Mouse (Mus musculus) CD8-positive naive resting alpha-beta T cell, adult 2 months (primary cell): ENCODE measurements around the gene Fam43a.

Source experiments
- DNase-seq, 2 experiments: peaks; one replicate each; pipeline ENCODE4 v3.0.0; 2022; ENCODE audit warnings: low read depth in 2 of 2, low spot score in 2 of 2

The Fam43a gene

DNA sequence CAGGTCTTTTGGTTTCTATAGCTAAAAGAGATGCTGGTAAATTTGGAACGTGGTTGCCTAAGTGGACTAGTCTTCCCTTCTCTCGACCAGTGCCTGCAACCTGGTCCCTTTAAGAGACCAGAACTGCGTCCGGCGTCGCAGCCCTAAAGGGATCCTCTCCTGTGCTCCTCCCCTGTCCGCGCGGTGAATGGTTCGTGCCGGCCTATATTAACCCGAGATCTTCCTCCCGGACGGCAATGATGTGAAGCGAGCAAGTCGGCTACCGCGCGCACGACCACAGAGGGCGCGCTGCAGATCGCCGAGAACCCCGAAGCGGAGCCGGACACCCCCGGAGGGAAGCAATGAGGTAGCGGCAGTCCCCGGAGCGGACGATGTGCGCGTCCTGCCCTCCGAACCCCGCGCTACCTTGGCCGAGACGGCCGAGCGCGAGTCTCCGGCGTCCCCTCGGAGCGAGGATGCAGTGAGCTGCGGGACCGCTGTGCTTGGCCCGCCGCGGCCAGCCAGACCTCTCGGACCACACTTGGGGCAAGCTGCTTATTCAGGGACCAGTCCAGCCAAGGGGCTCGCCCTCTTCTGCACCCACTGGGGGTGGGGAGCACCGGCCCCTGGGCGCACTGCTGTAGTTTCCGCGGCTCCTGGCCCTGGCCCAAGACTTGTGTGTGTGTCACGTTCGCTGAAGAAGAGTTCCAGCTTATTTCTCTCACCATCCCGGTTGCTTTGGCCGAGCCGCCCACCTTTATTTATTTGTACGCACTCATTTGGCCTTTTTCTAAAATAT, at the start of gene Fam43a:
Gene Fam43a (plus strand): TSS at position 233 of the 778 bp plus-strand sequence.
- peak in 1 of 2 experiments; percentile 31 for DNase-seq

DNA sequence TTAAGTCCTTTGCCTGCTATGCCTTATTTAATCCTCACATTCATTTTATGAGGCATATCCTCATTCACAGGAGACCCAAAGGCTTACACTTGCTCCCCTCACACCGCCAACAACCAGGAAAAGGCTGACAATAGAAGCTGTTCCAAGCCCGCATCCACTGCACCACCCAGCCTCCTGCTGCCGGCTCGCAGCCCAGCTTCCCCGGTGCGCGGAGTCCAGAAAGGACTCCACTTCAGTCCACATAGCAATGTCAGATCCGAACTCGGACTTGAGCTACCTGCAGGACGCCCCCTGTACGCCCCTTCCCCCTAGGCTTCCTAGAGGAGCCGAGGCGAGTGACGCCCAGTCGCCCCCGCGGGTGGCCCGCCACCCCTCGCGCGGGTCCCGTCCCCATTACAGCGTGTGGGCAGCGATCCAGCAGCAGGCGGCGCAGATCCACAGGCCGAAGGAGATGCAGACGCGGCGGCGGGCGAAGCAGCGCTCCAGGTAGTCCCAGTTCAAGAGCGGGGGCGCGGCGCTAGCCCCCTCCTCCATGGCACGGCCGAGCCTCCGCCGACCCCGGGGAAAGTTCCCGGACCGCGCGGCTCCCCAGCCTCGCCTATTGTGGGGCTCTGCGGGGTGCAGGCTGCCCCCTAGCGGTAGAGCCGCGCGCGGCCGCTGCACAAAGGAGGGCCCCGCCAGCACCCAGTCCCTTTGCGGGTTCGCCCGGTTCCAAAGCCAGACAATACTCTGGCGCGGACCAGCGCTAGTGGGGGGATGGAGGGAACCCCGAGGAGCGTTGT, 49.4 kb upstream of the Fam43a start:
- peak; percentile 67 to 68 for DNase-seq

DNA sequence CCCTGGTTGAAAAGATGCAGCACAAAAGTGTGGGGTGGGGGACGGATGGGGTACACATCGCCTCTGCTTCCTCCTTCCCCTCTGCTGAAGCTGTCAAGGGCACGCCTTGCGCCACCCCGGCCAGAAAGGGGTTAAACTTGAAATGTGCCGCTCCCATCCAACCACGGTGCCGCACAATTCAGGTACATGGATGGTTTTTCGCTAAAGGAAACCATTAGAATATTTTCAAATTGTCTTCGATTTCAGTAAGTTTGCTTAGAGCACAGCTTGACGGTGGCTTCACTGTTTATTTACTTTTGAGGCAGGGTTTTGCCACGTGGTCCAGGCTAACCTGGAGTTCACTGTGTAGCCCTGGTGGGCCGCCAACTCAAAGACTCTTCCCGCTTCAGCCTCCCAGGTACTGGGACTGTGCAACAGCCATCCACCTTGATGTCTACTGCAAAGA, 48.8 kb upstream of the Fam43a start, which contains the start of gene Tmem44:
Gene Tmem44 (minus strand): TSS at position 95 of the 445 bp plus-strand sequence.
- no peak for DNase-seq

DNA sequence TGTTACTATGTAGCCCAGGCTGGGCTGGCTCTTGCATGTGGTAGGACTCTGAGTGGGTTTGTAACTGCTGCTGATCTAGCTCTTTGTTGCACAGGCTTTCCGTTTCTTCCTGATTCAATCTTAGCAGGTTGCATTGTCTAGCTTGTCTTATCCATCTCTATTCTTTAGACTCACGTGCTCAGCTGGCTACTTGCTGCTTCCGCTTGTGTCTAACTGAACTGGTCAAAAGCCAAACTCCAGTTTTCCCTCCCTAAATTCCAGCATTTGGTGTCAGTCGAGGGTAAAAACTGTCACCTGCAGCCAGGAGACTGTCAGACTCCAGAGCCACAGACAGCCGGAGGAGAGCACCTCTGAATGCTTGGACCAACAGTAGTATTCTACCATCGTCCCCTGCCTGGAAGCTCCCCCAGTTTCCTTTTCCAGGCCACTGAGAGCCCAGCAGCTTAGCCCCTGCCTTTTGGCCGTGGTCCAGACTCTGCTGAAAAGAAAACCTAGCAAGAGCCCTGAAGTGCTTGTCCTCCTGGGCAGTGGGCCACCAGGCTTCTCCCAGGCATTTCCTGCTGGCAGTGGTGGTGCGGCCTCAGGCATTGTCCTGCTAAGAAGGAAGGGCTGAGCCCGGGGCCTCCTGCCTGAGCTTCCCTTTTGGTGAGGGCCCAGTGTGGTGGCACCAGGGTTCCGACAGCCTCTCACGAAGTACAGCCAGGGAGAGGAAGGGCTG, 46.7 kb upstream of the Fam43a start:
- DNase-seq, result no peak

DNA sequence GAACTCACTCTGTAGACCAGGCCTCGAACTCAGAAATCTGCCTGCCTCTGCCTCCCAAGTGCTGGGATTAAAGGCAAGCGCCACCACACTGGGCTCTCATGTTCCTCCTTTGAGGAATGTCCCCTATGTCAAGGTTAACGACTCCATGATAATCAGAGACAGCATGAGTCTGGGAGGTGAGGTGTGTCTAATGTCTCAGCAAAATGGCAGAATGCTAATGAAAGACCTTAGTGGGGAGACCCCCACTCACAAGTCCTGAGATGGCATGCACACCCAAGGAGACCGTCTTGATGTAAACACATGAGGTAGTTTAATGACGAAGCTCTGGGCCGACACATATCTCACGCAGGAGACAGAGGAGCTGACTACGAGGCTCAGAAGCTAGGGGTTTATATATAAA, 45.4 kb upstream of the Fam43a start:
- DNase-seq, result no peak

DNA sequence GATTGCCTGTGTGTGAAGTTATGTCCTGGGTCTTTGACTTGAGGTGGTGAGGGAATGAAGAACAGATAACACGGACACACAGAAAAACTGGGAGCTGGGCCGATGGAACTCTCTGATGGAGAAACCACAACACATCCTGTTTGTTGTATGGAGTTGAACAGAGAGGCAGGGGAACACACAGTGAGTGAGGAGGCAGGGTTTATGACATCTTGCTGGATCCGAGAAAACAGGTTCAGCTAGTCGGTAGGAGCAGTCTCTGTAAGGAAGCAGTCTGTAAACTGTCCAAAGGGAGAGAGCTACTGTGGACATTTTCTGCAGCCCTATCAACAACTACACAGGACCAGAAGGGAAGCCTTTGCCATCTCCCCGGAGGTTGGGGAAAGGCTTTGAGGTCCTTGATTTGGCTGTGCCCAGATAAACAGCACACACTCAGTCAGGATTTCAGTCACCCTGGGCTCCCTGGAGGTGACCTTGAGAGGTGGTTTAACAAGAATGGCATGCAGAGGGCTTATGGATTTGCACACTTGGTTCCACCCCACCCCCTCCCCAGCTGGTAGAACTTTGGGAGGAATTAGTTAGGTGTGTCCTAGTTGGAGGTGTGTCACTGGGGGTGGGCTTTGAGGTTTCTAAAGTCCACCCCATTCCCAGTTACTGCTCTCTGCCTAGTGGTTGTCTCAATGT, 40.1 kb upstream of the Fam43a start:
- DNase-seq, result no peak

DNA sequence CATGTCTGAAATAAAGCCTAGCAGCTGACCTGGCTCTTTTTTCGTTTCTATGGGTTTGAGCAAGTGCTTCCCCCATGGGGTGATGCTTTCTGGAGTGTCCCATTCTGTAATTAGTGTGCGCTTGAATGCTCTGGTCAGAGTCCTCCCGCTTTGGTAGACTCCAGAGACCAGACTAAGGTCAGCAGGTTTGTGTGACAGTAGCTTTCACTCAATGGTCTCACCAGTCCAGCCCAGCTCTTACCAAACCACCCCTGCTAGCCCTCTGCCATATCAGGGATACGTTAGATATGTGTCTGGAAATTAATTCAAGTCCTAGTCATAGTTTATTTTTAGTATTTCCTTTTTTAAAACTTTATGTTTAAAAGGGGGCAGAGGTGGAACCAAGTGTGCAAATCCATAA, 38.9 kb upstream of the Fam43a start:
- no peak for DNase-seq

DNA sequence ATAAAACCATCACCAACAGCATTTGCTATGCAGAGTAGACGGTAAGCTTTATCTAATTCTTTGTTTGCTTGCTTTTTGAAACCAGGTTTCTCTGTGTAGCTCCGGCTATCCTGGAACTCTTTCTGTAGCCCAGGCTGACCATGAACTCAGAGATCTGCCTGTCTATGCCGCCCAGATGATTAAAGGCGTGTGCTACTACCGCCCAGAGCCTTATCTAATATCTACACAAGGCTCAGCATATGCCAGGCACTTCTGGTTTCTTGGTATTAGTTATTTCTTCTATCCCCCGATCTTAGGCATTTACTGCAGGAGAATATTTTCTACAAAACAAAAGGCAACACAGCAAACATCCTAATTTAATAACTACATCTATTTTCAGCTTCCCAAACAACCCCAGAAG, 33.9 kb upstream of the Fam43a start:
- no peak for DNase-seq

DNA sequence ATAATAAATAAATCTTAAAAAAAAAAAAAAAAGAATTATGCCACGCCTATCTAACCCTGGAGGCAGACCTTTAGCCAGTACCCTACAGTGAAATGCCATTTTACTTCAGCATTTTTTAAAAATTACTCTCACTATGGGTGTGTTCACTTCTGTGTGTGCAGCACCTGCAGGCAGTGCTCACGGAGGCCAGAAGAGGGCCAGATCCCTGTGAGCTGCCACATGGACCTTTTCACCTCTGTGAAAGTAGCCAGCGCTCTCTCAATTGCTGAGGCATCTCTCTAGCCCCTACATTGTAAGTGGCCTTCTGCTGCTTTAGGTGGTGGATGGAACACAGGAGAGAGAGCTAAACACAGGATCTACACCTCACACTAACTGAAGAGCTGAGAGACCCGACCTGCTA, 29.4 kb upstream of the Fam43a start:
- DNase-seq, result no peak

DNA sequence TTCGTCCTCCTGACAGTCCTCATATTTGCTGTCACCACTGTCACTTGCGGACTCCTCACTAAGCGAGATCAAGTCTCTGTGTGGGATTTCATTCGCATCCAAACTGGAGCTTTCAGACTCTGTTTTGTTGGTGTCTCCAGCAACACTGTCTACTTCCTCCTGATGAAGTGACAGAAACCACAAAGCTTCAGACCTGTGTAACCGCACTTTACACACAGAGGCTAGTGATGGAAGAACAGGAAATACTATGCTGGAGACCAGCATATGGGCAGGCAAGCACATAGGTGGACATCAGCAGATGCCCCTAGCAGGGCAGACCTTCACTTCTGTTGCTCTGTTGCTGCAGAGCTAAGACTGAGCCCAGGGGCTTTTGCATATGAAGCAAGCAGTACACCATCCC, 28.1 kb upstream of the Fam43a start:
- no peak for DNase-seq

DNA sequence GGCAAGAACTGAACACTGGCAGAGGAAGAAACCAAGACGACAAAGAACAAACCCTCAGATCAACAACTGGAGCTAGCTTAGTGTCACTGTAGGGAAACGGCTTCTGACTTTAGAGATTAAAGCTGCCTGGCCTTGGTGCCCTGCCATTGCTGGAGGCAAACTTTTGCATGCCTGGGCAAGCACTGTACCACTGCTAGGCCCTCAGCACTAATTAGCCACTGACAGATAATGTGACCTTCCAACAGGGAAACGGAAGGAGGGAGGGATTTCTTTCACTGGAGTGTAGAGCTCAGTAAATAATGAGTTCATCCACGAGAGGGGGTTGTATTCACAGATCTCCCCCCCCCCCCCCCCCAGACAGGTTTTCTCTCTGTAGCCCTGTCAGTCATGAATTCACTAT, 27.3 kb upstream of the Fam43a start:
- DNase-seq, result no peak

DNA sequence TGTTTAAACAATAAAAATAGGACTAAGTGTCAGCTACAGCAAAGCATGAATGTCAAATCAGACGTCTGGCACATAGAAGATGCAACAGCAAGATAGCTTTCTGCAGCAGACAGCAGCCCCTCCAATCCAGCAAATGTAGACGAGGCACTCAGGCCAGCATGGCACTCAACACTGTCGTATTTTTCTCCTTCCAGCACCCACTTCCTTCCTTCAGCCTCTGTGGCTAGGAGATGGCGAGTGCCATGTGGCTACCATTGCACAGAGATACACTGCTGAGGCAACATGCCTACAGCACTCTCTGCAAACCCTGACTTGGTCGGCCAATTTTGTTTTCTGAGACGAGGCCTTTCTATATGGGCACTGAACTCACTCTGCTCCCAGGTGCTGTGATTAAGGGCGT, 23.7 kb upstream of the Fam43a start:
- DNase-seq, result no peak

DNA sequence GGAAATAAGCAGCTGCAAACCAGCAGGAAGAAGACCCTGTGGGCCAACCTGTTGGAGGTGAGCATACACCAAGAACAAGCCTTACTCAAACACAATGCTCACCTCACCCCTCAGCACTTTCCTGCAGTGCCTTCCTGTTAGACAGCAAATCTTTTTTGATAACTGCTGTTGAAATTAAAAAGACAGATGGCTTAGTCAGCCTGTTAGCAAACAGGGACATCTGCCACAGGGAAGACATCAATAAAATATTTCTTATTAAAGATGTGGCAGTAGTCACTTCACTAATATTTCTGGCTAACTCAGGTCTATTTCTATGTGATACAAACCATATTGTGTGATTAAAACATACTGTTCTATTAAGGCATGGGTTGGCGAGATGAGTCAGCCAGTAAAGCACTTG, 23.1 kb upstream of the Fam43a start:
- DNase-seq, result no peak

DNA sequence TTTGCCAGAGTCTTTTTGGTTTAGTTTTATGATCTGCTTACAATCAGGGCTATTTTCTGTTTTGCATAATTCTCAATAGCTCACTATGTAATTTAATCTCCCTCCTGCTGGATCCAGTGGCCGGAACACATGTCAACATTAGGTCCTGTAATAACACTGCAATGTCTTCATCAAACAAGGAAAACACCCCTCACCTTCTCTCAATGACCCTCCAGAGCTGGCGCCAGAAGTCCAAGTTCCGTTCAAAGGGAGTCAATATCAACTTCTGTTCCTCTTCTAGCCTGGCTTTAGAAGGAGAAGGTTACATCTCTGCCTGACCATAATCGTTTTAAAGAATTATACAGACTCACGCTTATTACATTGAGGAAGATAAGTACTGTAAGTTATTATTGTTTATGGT, 18.8 kb upstream of the Fam43a start:
- DNase-seq, result no peak

DNA sequence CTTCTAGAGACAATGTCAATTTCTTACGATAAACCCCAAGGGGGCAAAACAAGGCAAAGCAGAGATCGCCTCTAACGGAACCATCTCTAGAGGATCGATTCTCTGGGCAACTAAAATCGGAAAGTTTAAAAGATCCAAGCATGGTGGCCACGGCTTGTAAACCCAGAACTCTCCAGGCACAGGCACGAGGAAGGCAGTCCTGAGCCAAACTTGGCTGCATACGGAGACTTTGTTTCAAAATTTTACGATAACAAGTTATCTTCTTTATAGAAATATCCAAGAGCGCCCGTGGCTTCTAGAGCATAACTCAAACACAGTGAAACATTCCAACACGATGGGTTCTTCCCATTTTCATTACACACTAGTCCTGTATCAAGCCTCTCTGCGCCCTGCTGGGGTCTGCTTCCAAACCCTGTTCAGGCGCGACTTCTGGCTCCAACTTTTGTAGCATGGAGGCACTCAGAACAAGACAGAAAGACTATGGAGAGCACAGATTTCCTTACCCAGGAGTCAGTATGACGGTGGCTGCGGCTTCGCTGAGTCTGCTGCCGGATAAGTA, 12.5 kb upstream of the Fam43a start:
- no peak for DNase-seq

DNA sequence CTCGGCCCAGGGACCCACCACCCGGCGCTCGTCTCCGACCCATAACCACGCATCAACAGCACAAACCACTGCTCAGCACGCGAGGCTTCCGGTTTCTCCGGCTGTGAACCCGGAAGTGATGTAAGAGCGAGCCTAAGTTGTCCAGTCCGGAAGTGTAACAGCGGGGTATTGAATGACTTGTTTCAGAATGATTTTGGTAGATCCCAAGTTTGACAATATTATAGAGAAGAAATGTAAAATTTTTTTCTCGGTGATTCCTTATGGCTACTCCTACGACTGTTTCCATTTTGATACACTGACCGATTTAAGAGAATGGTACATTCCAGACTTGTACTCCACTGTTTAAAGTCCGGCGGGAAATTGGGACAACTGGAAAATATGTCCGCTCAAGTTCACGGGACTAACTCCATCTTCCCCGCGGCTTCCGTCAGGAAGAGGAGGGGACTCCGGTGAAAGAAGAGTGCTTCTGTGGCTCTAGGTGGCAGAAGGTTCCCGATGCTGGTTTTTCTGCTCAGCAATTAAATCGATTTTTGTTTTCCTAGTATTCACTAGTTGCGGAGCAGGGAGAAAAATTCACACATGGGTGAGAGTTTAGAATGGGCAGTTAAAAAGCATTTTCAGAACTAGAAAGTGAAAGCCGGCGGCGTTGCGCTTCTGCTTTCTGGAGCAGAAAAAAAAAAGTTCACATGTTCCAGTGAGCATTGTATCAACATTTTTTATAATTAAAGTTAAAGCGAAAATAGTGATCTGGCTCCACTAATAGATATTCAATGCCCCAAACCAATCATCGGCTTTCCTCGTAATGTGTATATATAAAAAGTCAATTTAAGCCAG, 11.8 kb upstream of the Fam43a start, which contains the start of gene Lsg1:
Gene Lsg1 (minus strand): TSS at position 99 of the 834 bp plus-strand sequence.
- peak; percentile 85 to 86 for DNase-seq

DNA sequence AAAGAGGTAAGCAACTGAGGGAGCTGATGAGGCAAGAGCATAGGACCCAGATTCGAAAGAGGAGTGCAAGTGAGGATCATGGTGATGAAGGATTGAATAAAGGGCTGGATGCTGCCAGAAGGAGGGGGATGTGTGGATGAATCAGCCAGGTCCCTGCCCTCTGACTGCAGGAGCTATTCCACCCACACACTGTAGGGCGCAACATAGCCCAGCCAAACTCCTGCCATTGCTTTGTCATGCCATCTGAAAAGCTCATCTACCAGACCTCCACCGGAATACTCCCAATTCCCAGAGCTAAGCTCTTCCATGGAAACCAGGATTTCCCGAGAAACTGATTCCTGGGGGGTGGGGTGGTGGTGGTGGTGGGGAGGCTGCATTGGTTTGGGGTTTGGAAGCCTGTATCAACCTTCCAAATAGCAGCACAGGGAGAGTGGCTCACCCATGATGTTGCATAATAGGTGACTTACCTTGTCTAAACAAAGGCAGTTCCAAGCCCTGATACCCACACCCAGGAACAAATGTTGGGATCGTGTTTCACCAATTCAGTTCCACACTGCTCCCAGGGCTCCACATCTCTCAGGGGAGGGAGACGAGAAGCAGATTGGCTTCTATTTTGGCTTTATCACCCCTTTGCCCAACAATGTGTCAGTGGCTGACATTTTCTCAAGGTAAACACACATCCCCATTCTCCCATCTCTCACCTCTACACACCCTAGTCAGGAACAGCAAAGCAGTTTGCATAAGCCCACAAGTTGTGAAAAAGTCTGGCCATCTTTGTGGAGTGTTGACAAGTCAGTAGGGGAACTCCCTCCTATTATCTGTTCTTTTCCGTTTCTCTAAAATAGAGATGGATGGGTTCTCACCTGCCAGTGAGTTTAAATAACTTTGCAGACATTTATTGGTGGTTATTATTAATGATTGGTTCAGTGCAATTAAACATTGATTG, 9.0 kb upstream of the Fam43a start:
- no peak for DNase-seq

DNA sequence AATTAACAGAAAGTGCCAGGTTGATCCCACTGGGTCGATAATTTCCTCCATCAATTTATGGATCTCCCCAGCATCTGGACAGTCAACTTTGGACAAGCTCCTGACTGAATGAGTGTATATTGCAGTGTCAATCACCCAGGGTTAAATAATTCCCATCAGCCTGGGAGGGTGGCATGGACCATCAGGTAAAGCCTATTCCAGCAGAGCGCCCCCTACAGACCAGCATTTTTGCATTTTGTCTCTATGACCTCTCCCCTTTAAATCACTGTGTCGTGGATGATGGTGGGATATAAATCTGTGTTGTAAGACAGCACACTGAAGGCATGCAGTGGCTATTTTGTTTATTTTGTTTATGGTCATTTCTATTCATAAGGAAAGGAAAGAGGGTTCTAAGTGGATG, 7.5 kb upstream of the Fam43a start:
- DNase-seq, result no peak

DNA sequence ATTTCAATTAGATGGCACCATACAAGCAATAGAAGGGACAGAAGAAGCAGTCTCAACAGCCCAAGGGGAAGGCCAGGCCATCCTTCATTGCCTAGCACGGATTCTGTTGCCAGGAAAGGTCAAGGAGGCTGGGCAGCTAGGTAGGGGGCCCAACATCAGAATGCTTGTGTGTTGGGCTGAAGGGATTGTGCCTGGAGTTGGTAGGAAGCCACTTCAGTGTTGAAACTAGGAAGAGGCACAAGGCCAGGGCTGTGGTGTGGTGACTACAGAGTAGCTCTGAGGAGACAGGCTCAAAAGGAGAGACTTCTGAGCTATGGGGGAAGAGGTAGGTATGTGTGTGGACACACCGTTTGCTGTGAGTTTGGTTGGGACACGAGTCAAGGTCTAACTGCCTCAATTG, 4.2 kb upstream of the Fam43a start:
- DNase-seq, result no peak
